Mouse (Mus musculus): ENCODE results near the gene Tk1.

GRCm38 (mm10) chr11:117852875-117853274 lies 27.0 kb upstream of the Tk1 start:
- TF ChIP-seq CTCF (IDR thresholded peaks at IDR 0.05; ENCODE audit: borderline replicate concordance, insufficient read depth, low read depth, low read length) = no peak
- no peak for TF ChIP-seq POLR2A (IDR thresholded peaks at IDR 0.05; ENCODE audit: borderline replicate concordance, insufficient read depth, low read length)

All from cerebellum, adult 2 months (tissue).